Mouse (Mus musculus) hindbrain, embryonic 12.5 days (tissue): ENCODE results near the gene Cbs. TPM values are rescaled to one million over a fixed set of nuclear protein-coding genes. Genes with fewer than 3 reads are reported as not detected.

Experiments used
- microRNA-seq: library from miRNA; unstranded; fragments of <30 nt; microRNA quantifications from one replicate; pipeline ENCODE4, GENCODE M21; 2017
- polyA plus RNA-seq: library from polyadenylated mRNA; unstranded; fragments of >200 nt; fragmentation: Nextera tagmentation; extraction: Ambion mirVana; gene quantifications from 2 replicates; pipeline ENCODE4 v1.2.1, GENCODE M21; 2016

Cbs gene
- polyA plus RNA-seq, 1 experiment from 2014 or later: 3.3 TPM

Small RNA genes within 50 kb of the gene (microRNA-seq; reads per million reads assigned to microRNA genes)
- not detected for gene Gm24970

Other genes with a start within 250 kb of the Cbs start
- 36.2 and 39.0 TPM in 2 replicates for gene Wdr4, start 117.3 kb downstream of the Cbs start, polyA plus RNA-seq
- 230 and 273 TPM in 2 replicates for gene Ndufv3, start 117.1 kb downstream of the Cbs start, polyA plus RNA-seq
- 39.8 and 40.2 TPM in 2 replicates for gene Pknox1, start 72.5 kb downstream of the Cbs start, polyA plus RNA-seq
- 293 and 303 TPM in 2 replicates for gene U2af1, start 21.7 kb upstream of the Cbs start, polyA plus RNA-seq
- gene Cryaa, start 40.6 kb upstream of the Cbs start, polyA plus RNA-seq: not detected in 2 replicates
- gene Sik1, start 218.6 kb upstream of the Cbs start, polyA plus RNA-seq: 16.5 and 18.9 TPM in 2 replicates